Mouse (Mus musculus) cerebellum, adult 2 months (tissue): Measurements from ENCODE around the gene Cd47. TPM values are rescaled to one million over a fixed set of nuclear protein-coding genes. Genes with fewer than 3 reads are reported as not detected.
A peak's percentile ranks its signal among the peaks of the same experiment; 100 is the strongest.

Experiments
- DNase-seq, 2 experiments: peaks; one replicate each; pipeline ENCODE4 v3.0.0; 2021
- H3K27ac ChIP-seq: fragments of 200-500 bp; 2 replicates; pipeline ENCODE4 v1.5.1; 2012; ENCODE audit warnings: low read length, control low read depth, inconsistent platforms; ENCODE audit not compliant: insufficient read depth
- H3K27me3 ChIP-seq: fragments of 200-500 bp; 2 replicates; pipeline ENCODE4 v1.6.1; 2012; ENCODE audit warnings: inconsistent platforms, mild to moderate bottlenecking, low read length, moderate library complexity; ENCODE audit not compliant: control insufficient read depth, insufficient read depth
- H3K4me1 ChIP-seq: fragments of 200-500 bp; 2 replicates; pipeline ENCODE4 v1.6.1; 2011; ENCODE audit warnings: low read length; ENCODE audit not compliant: control insufficient read depth, insufficient read depth
- H3K4me3 ChIP-seq: fragments of 200-500 bp; replicated peaks from 2 replicates; pipeline ENCODE3; 2011; ENCODE audit warnings: mild to moderate bottlenecking, low read depth, low read length, control low read depth; ENCODE audit not compliant: insufficient read depth
- CTCF ChIP-seq: fragments of 200-500 bp; IDR thresholded peaks from 2 replicates; pipeline ENCODE4 v1.5.1; 2011; ENCODE audit warnings: low read depth, mild to moderate bottlenecking, control low read depth, low read length, moderate library complexity, borderline replicate concordance; ENCODE audit not compliant: insufficient read depth
- POLR2A ChIP-seq: fragments of 200-500 bp; IDR thresholded peaks from 2 replicates; pipeline ENCODE4 v1.6.1; 2011; ENCODE audit warnings: low read length, control low read depth, borderline replicate concordance; ENCODE audit not compliant: insufficient read depth
- WGBS: fragments of 180-500 bp; shearing (Covaris S2); methylation state at CpG from one replicate; pipeline ENCODE4 v1.1.7; 2018; 5-methylcytosine and 5-hydroxymethylcytosine counted together
- polyA plus RNA-seq: library from polyadenylated mRNA; depleted of rRNA; stranded (reverse); fragments of >200 nt; gene quantifications from 2 replicates; pipeline ENCODE4 v1.2.3, GENCODE M21; 2012

Cd47 gene
- polyA plus RNA-seq, 1 experiment = 123 TPM

DNA sequence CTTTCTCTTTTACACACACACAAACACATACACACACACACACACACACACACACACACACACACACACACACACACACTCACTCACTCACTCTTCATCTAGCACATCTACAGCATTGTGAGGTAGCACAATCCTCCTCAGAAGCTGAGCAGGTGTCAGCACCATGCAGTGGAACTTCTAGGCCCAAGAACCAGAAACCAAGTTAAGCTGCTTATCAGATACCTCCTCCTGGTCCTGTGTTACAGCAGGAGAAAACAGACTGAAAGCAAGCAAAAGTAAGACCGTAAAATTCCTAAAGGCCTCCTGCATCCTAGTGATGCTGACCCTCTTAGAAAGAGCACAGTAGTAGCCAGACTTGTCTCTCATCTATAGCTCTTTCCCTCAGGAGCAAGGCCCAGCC, 67.9 kb downstream of the Cd47 start:
- no peak overlapping the region for H3K4me3 ChIP-seq
- WGBS = 83% methylated on average over 1 of the region's 1 CpGs
- H3K4me1 ChIP-seq = peaks cover 9% of the 10 kb centered on the region; the same call in 1 of the 2 replicates
- no peak for DNase-seq
- TF ChIP-seq CTCF (no peak), POLR2A (no peak)
- H3K27ac ChIP-seq = no peak overlapping the region
- no peaks in the 10 kb centered on the region for H3K27me3 ChIP-seq

DNA sequence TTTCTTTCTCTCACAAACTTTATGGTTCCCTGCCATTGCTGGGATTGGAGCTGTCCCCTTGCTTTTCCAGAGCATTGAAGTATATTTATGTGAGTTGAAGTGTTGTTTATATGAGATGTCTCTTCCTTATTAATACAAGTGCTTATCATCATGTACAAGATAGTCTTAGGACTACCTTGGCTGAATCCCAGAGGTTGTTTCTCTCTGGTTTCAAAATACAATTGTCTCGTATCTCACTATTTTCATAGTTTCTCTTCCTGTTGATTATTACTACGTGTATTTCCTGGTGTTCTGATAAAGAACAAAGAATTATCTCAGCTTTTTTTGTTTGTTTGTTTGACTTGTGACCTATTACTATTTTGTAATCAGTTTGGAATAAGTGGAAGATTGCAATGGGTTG, 73.6 kb downstream of the Cd47 start:
- 62% methylated on average over 2 of the region's 2 CpGs for whole genome bisulfite sequencing
- no peak for DNase-seq
- no peaks in the 10 kb centered on the region for H3K27me3 ChIP-seq
- H3K27ac ChIP-seq = no peak overlapping the region
- TF ChIP-seq CTCF = no peak
- no peak for TF ChIP-seq POLR2A
- peaks cover 26% of the 10 kb centered on the region for H3K4me1 ChIP-seq
- H3K4me3 ChIP-seq = no peak overlapping the region

DNA sequence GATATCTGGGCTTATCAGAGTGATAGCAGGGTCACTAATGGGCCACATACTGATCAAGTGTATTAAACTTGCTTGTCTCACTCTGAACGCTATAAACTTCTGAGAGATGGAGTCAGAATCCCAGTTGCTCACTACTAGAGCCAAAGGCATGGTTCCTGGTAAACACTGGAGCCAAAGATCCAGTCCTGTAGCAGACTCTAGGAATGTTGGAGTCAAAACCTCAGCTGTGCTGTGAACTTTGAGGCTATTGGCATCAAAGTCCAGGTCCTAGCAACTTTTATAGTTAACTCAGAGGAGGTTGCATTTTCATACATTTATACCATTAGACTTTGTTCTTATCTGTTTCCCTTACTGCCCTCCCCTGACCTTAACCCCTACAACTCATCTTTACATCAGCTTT, 74.2 kb downstream of the Cd47 start:
- 62% methylated on average over 1 of the region's 1 CpGs for WGBS
- Histone ChIP-seq H3K27ac (no peak overlapping the region), H3K4me3 (no peak overlapping the region), H3K27me3 (no peaks in the 10 kb centered on the region), H3K4me1 (peaks cover 23% of the 10 kb centered on the region)
- DNase-seq = no peak
- TF ChIP-seq POLR2A (no peak), CTCF (no peak)

DNA sequence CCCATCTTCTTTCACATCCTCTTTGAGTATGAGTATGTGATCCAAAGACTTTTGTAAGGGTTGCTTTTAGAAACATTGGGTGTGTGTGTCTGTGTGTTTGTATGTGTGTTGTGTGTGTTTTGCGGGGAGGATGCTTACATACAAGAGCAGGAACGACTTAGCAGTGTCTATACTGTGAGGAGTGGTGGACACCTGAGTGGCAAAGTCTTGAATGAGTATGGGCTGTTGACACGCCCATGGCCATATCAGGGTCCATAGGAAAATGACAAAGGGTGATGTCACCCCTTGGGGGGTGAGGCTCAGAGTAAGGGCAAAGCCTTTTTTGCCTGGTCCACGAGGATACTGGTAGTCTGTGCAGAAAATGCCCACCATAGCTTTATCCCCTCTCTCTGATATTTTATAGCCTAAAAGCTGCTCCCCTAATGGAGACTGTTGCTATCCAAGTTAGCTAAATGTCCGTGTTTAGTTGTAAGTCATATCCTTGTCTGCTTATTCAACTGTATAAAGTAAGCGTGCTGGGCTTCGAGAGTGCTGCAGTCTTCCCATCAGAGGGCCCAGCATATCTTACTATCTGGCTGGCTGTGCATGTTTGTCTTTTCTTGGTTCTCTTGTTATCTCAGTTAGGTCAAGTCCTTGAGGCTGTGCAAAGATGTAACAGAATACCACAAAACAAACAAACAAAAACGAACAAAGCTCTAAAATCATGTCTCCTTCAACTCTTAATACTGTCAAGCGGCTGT, 76.1 kb downstream of the Cd47 start:
- Histone ChIP-seq H3K4me3 (no peak overlapping the region), H3K27ac (no peak overlapping the region), H3K27me3 (no peaks in the 10 kb centered on the region), H3K4me1 (peaks cover 23% of the 10 kb centered on the region)
- no peak for DNase-seq
- WGBS = 64% methylated on average over 9 of the region's 9 CpGs
- TF ChIP-seq CTCF (no peak), POLR2A (no peak)

DNA sequence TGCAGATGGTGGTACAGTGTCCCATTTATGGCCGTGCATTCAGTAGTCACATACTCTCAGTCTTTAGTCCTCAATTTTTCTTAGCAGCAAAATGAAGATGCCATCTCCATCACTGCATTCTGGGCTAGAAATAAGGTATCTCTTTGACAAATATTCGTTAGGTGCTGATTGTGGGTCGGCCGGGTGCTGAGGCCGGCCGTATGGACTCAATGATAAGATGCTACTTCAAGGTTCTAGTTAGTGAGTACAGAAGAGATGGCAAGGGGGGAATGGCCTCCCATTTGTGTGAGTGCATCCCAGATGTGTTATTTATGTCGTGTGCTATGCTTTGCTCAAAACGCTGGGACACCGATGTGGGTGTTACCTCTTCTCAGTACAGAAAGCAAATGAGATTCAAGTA, 76.9 kb downstream of the Cd47 start:
- Histone ChIP-seq H3K4me1 (peaks cover 23% of the 10 kb centered on the region), H3K27ac (no peak overlapping the region), H3K27me3 (no peaks in the 10 kb centered on the region), H3K4me3 (no peak overlapping the region)
- DNase-seq = no peak
- 84% methylated on average over 9 of the region's 9 CpGs for WGBS
- TF ChIP-seq POLR2A (no peak), CTCF (no peak)

DNA sequence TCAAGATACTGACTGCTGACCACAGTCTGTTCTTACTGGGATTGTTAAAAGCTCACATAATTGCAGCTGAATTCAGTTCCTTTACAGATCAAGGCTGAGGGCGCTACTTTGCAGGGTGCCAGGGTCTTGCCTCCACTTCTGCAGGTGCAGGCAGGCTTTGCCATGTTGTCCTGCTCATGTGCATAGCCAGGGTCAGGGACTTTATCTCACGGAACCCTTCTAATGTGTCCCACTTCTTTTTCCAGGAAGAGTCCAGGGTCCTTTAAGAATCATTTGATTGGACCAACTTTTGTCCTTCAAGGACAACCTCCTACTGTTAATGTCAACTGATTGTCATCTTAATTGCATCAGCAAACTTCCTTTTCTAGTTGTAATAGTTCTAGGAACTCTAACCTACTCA, 77.7 kb downstream of the Cd47 start:
- TF ChIP-seq CTCF (no peak), POLR2A (no peak)
- no peak for DNase-seq
- peaks cover 23% of the 10 kb centered on the region for H3K4me1 ChIP-seq
- no peak overlapping the region for H3K4me3 ChIP-seq
- 75% methylated on average over 2 of the region's 2 CpGs for WGBS
- no peak overlapping the region for H3K27ac ChIP-seq
- H3K27me3 ChIP-seq = no peaks in the 10 kb centered on the region

DNA sequence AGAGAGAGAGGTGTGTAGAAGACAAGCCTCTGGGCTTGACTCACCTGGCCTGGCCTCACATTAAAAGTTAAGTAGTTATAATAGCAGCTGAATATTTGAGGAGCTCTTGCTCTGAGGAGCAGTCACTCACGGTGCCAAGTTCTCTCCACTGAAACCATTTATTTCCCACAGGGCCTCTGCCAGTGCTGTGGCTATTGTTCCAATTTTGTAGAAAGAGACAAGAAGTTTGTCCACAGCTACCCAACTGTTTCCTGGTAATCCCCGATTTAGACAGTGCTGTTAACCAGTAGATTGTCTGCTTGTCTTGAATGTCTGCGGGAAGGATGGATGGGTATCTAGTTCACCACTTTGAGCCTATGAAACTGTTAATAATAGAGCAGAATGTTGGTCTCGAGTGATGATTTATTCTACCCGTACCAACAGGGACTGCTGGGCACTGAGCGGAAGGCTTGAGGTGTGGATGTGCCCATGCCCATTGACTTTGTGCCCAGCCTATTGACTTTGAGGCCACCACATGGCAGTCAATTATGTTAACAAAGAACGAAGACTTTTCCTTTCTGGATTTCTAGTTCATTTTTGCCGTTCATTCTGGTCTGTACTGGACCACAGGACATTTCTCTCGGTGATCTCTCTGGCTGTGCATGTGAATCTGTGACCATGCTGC, 86.2 kb downstream of the Cd47 start:
- H3K4me3 ChIP-seq = no peak overlapping the region
- WGBS = 20% methylated on average over 9 of the region's 9 CpGs
- H3K4me1 ChIP-seq = peaks cover 13% of the 10 kb centered on the region; the same call in 1 of the 2 replicates
- peak in 1 of 2 experiments; percentile 51 for DNase-seq
- TF ChIP-seq POLR2A (no peak), CTCF (no peak)
- H3K27ac ChIP-seq = no peak overlapping the region; the same call in 1 of the 2 replicates
- no peaks in the 10 kb centered on the region for H3K27me3 ChIP-seq

DNA sequence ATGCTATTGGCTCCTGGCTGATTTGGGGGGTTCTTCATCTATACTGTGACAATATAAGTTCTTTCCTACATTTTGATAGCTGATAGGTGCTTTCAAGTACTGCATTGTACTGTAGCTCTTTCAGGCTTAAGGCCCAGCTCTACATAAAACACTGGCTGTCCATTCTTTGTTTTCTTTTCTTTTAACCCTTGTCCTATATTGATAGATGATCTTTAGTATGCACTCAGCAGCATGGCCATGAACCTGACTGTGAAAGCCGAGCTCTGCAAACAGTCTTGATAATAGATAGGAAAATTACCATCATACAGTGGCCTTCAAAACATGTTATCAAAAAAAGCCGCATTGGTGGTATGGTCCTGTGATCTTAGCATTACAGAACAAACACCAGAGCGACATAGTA, 87.0 kb downstream of the Cd47 start:
- 90% methylated on average over 3 of the region's 3 CpGs for WGBS
- no peak for DNase-seq
- Histone ChIP-seq H3K4me1 (peaks cover 13% of the 10 kb centered on the region; the same call in 1 of the 2 replicates), H3K4me3 (no peak overlapping the region), H3K27ac (no peak overlapping the region), H3K27me3 (no peaks in the 10 kb centered on the region)
- TF ChIP-seq CTCF = no peak
- no peak for TF ChIP-seq POLR2A
